Mouse (Mus musculus) forebrain, postnatal 0 days (tissue): ENCODE data around the gene 1810055G02Rik. TPM values are rescaled to one million over a fixed set of nuclear protein-coding genes. Genes with fewer than 3 reads are reported as not detected.

ENCODE experiments used
- ATAC-seq: fragments of 200-750 bp; cut with Nextera tagmentation; 2 replicates; pipeline ENCODE4 v1.8.0; 2017; ENCODE audit warnings: mild to moderate bottlenecking, moderate library complexity
- DNase-seq: peaks from one replicate; pipeline ENCODE4 v3.0.0-alpha.2; 2015
- H3K27ac ChIP-seq: fragments of 300-500 bp; sonication (generic); 2 replicates; pipeline ENCODE4 v1.5.1; 2014; ENCODE audit warnings: low read depth, mild to moderate bottlenecking, antibody characterized with exemption, low read length, moderate library complexity, mixed read lengths
- H3K27me3 ChIP-seq: fragments of 300-500 bp; sonication (generic); 2 replicates; pipeline ENCODE4 v1.6.1; 2014; ENCODE audit warnings: mild to moderate bottlenecking, low read length, mixed read lengths; ENCODE audit not compliant: insufficient read depth
- H3K36me3 ChIP-seq: fragments of 300-500 bp; sonication (generic); 2 replicates; pipeline ENCODE4 v1.6.1; 2014; ENCODE audit warnings: mild to moderate bottlenecking, moderate library complexity; ENCODE audit not compliant: insufficient read depth
- H3K4me1 ChIP-seq: fragments of 300-500 bp; sonication (generic); 2 replicates; pipeline ENCODE4 v1.6.1; 2014; ENCODE audit warnings: antibody characterized with exemption; ENCODE audit not compliant: insufficient read depth
- H3K4me2 ChIP-seq: fragments of 300-500 bp; sonication (generic); 2 replicates; pipeline ENCODE4 v1.6.1; 2014; ENCODE audit warnings: low read depth, mild to moderate bottlenecking, moderate library complexity
- H3K4me3 ChIP-seq: fragments of 300-500 bp; sonication (generic); 2 replicates; pipeline ENCODE4 v1.5.1; 2014; ENCODE audit warnings: low read depth, low read length, mixed read lengths
- H3K9ac ChIP-seq: fragments of 300-500 bp; sonication (generic); 2 replicates; pipeline ENCODE4 v1.6.1; 2014; ENCODE audit warnings: mild to moderate bottlenecking
- H3K9me3 ChIP-seq: fragments of 300-500 bp; sonication (generic); 2 replicates; pipeline ENCODE4 v1.6.1; 2016; ENCODE audit warnings: low read length
- CTCF ChIP-seq: sonication (generic); IDR thresholded peaks from 2 replicates; pipeline ENCODE4 v1.5.1; 2016; ENCODE audit warnings: antibody characterized with exemption, control low read depth, low read depth
- WGBS: fragments of 180-500 bp; shearing (Covaris S2); extraction: QIAGEN DNeasy Blood & Tissue Kit; methylation state at CpG from one replicate; pipeline ENCODE4 v1.1.7; 2014; 5-methylcytosine and 5-hydroxymethylcytosine counted together
- polyA plus RNA-seq: library from polyadenylated mRNA; unstranded; fragments of >200 nt; fragmentation: Nextera tagmentation; extraction: Ambion mirVana; gene quantifications from 2 replicates; pipeline ENCODE4 v1.2.1, GENCODE M21; 2015
- total RNA-seq: library from RNA; depleted of rRNA; stranded (reverse); fragments of >200 nt; gene quantifications from 2 replicates; pipeline ENCODE4 v1.2.3, GENCODE M21; 2014

1810055G02Rik gene
- total and polyA plus RNA-seq, 2 experiments from 2014 or later, result 37.2 to 39.0 TPM

DNA sequence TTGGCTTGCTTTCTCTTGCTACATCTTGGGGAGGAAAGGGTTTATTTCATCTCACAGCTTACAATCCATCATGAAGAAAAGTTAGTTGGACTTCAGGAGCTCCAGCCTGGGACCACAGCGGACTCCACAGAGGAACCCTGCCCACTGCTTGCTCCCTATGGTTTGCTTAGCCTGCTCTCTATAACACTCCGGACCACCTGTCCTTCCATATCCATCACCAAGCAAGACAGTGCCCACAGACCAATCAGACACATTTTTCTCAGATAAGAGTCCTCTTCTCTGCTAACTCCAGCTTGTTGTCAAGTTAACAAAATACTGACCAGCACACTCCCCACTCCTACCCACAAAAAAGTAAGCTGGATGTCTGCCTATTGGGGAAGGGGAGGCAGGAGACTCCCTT is 13.6 kb upstream of the 1810055G02Rik start:
- H3K4me2 ChIP-seq, result no peak overlapping the region
- H3K27ac ChIP-seq, result no peak overlapping the region
- H3K27me3 ChIP-seq, result no peaks in the 10 kb centered on the region
- ATAC-seq, result no peak
- no peak overlapping the region for H3K4me3 ChIP-seq
- H3K9me3 ChIP-seq, result no peaks in the 10 kb centered on the region
- no peak for TF ChIP-seq CTCF
- no peaks in the 10 kb centered on the region for H3K36me3 ChIP-seq
- H3K9ac ChIP-seq, result no peak overlapping the region
- no peaks in the 10 kb centered on the region for H3K4me1 ChIP-seq
- 86% methylated on average over 2 of the region's 2 CpGs for WGBS
- DNase-seq, result no peak

DNA sequence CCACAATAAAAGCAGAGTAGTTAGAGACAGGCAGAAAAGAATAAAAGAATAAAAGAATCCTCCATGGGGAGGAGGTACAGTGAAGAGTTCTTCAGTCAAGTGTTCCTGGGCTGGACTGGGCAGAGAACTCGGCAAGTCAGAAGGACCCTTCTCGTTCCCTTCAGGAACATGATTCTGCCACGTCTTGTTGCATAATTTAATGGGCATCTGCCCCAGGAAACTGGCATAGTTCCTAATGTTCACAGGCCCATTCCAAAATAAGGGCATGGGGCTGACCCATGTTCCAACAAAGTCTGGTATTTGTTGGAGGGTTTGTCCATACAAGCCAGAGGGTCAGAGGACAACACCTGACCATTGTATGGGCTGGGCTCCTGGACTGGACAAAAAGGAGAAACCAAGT is 13.1 kb upstream of the 1810055G02Rik start:
- no peak for ATAC-seq
- H3K9me3 ChIP-seq, result no peaks in the 10 kb centered on the region
- no peak overlapping the region for H3K9ac ChIP-seq
- no peaks in the 10 kb centered on the region for H3K27me3 ChIP-seq
- H3K4me1 ChIP-seq, result no peaks in the 10 kb centered on the region
- no peaks in the 10 kb centered on the region for H3K36me3 ChIP-seq
- no peak overlapping the region for H3K27ac ChIP-seq
- WGBS, result 55% methylated on average over 3 of the region's 3 CpGs
- no peak for DNase-seq
- TF ChIP-seq CTCF, result no peak
- H3K4me2 ChIP-seq, result no peak overlapping the region
- no peak overlapping the region for H3K4me3 ChIP-seq

DNA sequence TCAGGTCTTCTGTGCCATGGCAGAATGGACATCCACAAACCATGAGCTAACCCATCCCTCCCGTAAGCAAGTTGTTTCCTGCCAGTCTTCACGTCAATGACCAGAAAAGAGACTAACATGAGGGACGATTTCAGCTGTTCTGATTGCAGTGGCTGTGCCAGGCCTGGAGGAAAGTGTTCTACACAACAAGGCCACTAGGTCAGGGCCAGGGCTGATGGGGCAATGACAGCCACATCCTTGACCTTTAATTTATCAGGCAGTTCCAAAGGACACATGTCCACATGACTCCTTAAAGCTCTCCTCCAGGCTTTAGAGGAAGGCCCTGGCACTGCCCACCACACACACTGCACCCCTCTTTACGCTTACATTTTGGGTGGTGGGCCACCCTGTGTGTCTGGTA is 12.6 kb upstream of the 1810055G02Rik start:
- 88% methylated on average over 4 of the region's 4 CpGs for WGBS
- Histone ChIP-seq H3K4me3 (no peak overlapping the region), H3K27me3 (no peaks in the 10 kb centered on the region), H3K9ac (no peak overlapping the region), H3K27ac (no peak overlapping the region), H3K36me3 (no peaks in the 10 kb centered on the region), H3K4me2 (no peak overlapping the region), H3K9me3 (no peaks in the 10 kb centered on the region), H3K4me1 (no peaks in the 10 kb centered on the region)
- no peak for ATAC-seq
- TF ChIP-seq CTCF, result no peak
- DNase-seq, result no peak

DNA sequence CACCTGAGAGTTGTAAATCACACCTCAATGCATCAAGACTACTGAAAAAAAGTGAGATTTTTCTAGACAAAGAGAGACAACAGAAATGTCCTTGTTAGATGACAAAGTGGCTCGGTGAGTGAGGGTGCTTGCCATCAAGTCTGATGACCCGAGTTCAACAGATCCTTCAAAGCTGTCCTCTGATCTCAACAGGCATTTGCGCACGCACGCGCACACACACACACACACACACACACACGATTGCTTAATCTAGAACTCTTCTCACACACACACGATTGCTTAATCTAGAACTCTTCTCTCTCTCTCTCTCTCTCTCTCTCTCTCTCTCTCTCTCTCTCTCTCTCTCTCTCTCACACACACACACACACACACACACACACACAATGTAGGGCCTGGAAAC is 12.1 kb upstream of the 1810055G02Rik start:
- Histone ChIP-seq H3K27ac (no peak overlapping the region), H3K9ac (no peak overlapping the region), H3K27me3 (no peaks in the 10 kb centered on the region), H3K9me3 (no peaks in the 10 kb centered on the region), H3K4me1 (no peaks in the 10 kb centered on the region), H3K4me2 (no peak overlapping the region), H3K4me3 (no peak overlapping the region), H3K36me3 (no peaks in the 10 kb centered on the region)
- WGBS, result 95% methylated on average over 8 of the region's 8 CpGs
- TF ChIP-seq CTCF, result no peak
- no peak for DNase-seq
- no peak for ATAC-seq

DNA sequence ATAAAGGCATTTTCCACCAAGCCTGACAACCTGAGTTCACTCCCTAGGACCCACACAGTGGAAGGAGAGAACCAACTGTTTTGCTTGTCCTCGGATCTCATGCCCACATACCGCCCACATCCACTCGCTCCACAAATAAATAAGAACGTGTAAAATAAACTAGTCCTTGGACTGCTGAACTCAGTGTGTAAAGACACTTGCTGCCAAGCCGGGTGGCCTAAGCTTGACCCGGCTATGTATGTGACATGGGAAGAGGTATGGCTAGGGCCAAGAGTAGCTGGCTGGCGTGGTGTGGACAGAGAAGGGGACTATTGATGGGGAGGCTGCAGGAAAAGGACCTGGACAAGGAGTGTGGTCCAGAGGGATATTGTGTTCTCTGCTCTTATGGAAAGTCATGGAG is 10.1 kb upstream of the 1810055G02Rik start:
- Histone ChIP-seq H3K4me2 (no peak overlapping the region), H3K9me3 (no peaks in the 10 kb centered on the region), H3K27ac (no peak overlapping the region), H3K9ac (no peak overlapping the region), H3K36me3 (no peaks in the 10 kb centered on the region), H3K4me3 (no peak overlapping the region), H3K27me3 (no peaks in the 10 kb centered on the region), H3K4me1 (no peaks in the 10 kb centered on the region)
- DNase-seq (no peak), ATAC-seq (no peak)
- no peak for TF ChIP-seq CTCF
- WGBS, result 85% methylated on average over 7 of the region's 7 CpGs

DNA sequence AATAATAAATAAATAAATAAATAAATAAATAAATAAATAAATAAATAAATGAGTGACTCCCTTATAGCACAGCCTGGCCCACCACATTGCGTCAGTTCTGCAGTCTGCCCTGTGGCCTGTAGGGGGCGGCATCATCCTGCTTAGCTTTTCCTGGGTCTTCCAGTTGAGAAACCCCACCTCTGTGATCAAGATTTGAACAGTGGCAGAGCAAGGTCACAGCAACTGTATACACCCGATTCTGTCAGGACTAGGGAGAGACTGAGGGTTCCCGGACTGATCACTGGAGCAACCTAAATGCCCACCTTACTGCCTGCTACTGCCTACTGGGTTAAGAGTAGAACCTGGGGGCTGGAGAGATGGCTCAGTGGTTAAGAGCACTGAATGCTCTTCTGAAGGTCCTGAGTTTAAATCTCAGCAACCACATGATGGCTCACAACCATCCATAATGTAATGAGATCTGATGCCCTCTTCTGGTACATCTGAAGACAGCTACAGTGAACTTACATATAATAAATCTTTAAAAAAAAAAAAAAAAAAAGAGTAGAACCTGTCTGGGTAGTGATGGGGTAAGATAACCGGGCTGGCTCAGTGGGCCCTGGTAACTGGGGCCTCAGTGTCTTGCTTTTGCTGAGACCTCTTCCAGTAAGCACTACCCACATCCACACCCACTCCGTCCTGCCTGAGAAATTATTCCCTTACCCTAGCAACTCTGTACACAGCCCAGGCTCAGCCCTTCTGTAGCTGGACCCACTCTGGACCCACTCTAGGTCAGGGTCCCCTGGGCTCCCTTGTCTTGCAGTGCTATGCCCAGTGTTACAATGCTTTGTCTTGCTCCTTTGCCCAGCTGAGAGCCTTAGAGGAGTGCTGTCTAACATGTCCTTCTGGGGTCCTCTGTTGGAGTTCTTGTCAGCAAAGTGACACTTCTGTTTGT is 8.3 kb upstream of the 1810055G02Rik start:
- 37% methylated on average over 6 of the region's 6 CpGs for WGBS
- DNase-seq, result peak; percentile 78
- ATAC-seq, result peak; percentile 69
- H3K4me2 ChIP-seq, result no peak overlapping the region
- H3K36me3 ChIP-seq, result no peaks in the 10 kb centered on the region
- no peak overlapping the region for H3K4me3 ChIP-seq
- no peaks in the 10 kb centered on the region for H3K4me1 ChIP-seq
- no peak overlapping the region for H3K27ac ChIP-seq
- no peaks in the 10 kb centered on the region for H3K9me3 ChIP-seq
- H3K9ac ChIP-seq, result no peak overlapping the region
- peak; percentile 70 for TF ChIP-seq CTCF
- H3K27me3 ChIP-seq, result no peaks in the 10 kb centered on the region

DNA sequence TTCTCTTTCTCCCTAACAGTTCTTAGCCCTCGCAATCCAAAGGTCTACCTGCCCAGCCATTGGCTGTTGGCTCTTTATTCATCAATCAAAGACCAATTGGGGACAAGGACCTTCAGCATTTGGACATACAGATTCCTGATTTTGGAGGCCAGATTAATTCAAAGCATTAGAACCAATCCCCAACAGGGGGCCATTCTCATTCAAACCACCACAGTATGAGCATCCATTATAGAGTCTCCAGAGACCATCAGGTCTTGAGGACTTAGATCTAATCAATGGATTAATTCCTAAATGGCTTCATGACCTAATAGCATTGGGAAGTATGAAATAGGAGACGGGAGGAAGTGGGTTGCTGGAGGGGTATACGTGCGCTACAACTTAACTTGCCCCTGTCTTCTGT is 5.6 kb upstream of the 1810055G02Rik start:
- no peak for ATAC-seq
- TF ChIP-seq CTCF, result no peak
- Histone ChIP-seq H3K9me3 (no peaks in the 10 kb centered on the region), H3K27me3 (no peaks in the 10 kb centered on the region), H3K9ac (no peak overlapping the region), H3K4me2 (no peak overlapping the region), H3K36me3 (no peaks in the 10 kb centered on the region), H3K4me1 (no peaks in the 10 kb centered on the region), H3K4me3 (no peak overlapping the region), H3K27ac (no peak overlapping the region)
- no peak for DNase-seq
- WGBS, result 78% methylated on average over 4 of the region's 4 CpGs
